Mouse (Mus musculus): ENCODE measurements around the gene Slc38a2. TPM values are rescaled to one million over a fixed set of nuclear protein-coding genes. Genes with fewer than 3 reads are reported as not detected.

The Slc38a2 gene
- total and polyA plus RNA-seq, 2 experiments from 2014 or later: 79.4 to 90.9 TPM

DNA sequence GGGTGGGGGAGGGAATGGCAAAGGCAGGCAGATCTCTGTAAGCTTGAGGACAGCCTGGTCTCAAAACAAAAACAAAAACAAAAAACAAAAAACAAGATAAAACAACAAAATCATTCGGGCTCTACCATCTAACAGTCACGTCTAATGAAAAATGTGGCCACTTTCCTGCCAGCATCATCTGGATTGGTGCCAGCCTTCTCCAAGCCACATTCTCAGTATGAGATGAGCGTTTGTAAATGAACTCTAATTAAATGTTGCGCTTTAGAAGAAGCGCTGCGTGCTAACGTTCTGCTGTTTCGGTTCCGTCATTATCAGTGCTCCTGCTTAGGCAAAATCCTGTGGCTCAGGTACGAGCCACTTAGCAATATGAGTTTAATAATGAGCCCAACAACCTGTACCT, 47.0 kb downstream of the Slc38a2 start:
- no peak for TF ChIP-seq CTCF (IDR thresholded peaks at IDR 0.05)
- H3K9ac ChIP-seq (replicated peaks; ENCODE audit: low read length, poor library complexity, severe bottlenecking): no peak overlapping the region
- whole genome bisulfite sequencing: 69% methylated on average over 10 of the region's 10 CpGs
- ATAC-seq (ENCODE audit: low FRiP score) (no peak), DNase-seq (ENCODE audit: low spot score) (peak; percentile 67)
- H3K27ac ChIP-seq (ENCODE audit: low read depth, low read length): no peak overlapping the region
- H3K4me1 ChIP-seq (ENCODE audit: insufficient read depth, low read length): no peaks in the 10 kb centered on the region
- no peaks in the 10 kb centered on the region for H3K27me3 ChIP-seq (ENCODE audit: insufficient read depth, low read length)
- no peak overlapping the region for H3K4me2 ChIP-seq (ENCODE audit: low read depth, low read length, poor library complexity, severe bottlenecking)
- no peaks in the 10 kb centered on the region for H3K36me3 ChIP-seq (ENCODE audit: insufficient read depth, low read length)
- no peaks in the 10 kb centered on the region for H3K9me3 ChIP-seq (ENCODE audit: low read length)
- H3K4me3 ChIP-seq (ENCODE audit: low read depth, low read length): no peak overlapping the region

DNA sequence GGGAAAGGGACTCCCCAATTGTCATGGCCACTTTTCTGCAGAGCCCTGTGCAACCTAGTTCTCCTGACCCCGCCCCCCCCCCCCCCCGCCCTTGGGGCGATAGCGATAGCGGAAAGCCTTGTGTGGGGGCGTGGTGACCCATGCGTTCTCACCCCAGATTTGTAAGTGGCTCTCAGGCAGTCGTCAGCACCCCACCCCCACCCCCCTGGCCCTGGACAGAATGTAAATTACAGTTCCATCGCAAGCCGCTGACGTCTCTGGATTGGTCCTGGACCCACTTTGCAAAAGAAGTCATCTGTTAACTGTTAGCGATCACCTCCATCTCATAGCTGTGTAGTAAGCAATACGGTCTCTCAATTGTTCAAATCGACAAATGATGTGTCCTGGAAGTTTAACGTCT, 52.2 kb downstream of the Slc38a2 start:
- H3K9me3 ChIP-seq (ENCODE audit: low read length): no peaks in the 10 kb centered on the region
- WGBS: 44% methylated on average over 15 of the region's 15 CpGs
- no peaks in the 10 kb centered on the region for H3K36me3 ChIP-seq (ENCODE audit: insufficient read depth, low read length)
- no peaks in the 10 kb centered on the region for H3K4me1 ChIP-seq (ENCODE audit: insufficient read depth, low read length)
- H3K4me2 ChIP-seq (ENCODE audit: low read depth, low read length, poor library complexity, severe bottlenecking): no peak overlapping the region
- TF ChIP-seq CTCF (IDR thresholded peaks at IDR 0.05): no peak
- H3K4me3 ChIP-seq (ENCODE audit: low read depth, low read length): no peak overlapping the region
- H3K9ac ChIP-seq (replicated peaks; ENCODE audit: low read length, poor library complexity, severe bottlenecking): no peak overlapping the region
- no peak for ATAC-seq (ENCODE audit: low FRiP score)
- H3K27me3 ChIP-seq (ENCODE audit: insufficient read depth, low read length): no peaks in the 10 kb centered on the region
- no peak for DNase-seq (ENCODE audit: low spot score)
- no peak overlapping the region for H3K27ac ChIP-seq (ENCODE audit: low read depth, low read length)

DNA sequence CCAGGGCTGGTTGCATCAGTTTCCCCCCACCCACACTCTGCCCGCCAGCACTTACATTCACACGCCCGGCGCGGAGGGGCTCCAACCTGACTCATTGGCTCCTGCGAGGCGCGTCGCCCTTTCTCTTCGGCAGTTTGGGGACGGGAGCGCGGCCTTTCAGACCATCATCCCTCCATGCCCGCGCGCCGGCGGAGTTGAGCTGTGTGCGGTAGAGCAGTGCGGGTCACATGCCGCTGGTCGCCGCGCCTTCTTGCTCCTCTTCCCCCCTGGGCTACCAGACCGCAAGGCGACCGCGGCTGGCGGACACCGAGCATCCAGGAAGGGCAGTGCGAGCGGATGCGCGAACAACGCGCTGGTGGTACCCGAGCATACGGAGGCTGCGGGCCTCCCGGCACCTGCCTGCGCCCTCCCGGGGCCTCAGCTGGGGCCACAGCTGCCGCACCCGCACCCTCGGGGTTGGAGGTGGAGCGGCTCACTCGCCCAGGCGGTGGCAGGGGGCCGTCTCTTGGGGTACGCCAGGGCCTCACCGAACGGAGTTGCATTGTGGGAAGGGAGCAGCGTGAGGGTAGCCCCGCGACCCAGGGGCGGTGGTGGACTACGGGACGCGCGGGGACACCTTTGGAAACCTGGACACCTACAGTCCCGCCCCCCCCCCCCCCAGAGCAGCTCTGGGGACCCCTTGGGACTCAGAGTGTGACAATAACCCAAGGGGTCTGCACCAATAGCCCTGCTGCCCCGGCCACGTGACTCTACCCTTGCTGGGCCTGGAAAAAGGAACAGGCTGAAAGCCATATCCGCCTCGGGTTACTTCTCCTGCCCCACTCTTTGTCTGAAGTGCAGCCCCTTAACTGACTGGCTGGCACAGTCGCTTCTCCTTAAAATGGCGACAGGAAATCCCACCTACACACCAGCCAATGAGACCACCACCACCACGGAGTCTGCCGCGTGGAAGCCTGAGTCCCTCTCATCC, 56.8 kb downstream of the Slc38a2 start, which contains the start of gene Slc38a1:
TSS of gene Slc38a1 (minus strand) at position 478 of the 970 bp plus-strand sequence.
- H3K27ac ChIP-seq (ENCODE audit: low read depth, low read length): peak within 1 kb of the TSS; percentile 100
- WGBS: under 1% methylated on average over 56 of the region's 70 CpGs

DNA sequence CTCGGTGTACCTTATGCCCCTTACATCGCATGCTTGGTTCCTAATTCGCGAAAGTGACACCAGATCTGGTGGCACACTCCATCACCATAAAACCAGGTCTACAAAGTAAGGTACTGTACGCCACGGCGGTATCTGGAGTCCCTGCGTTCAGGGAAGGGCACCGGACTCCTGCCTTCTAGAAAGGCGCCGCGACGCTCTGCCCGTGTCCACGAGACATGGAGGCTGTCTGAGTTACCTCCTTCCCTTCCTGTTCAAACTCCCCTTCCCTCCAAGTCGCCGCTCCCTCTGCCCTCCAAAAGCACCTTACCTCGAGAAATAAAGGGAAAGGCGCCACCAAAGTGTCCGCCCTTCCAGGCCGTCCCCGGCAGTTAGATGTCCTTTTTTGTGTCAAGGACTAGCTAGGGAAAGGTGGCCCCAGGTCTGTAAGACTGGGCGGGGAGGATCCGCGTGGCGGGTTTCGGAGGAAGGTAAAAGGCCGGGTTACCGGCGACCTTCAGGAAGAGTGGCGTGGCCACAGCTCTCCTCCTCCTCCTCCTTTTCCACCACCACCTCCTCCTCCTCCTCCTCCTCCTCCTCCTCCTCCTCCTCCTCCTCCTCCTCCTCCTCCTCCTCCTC, 57.6 kb downstream of the Slc38a2 start:
- Histone ChIP-seq H3K36me3 (ENCODE audit: insufficient read depth, low read length) (no peaks in the 10 kb centered on the region), H3K4me2 (ENCODE audit: low read depth, low read length, poor library complexity, severe bottlenecking) (peak overlapping the region; percentile 88), H3K9ac (replicated peaks; ENCODE audit: low read length, poor library complexity, severe bottlenecking) (peak overlapping the region; percentile 100), H3K9me3 (ENCODE audit: low read length) (no peaks in the 10 kb centered on the region), H3K4me1 (ENCODE audit: insufficient read depth, low read length) (peaks cover 16% of the 10 kb centered on the region), H3K27me3 (ENCODE audit: insufficient read depth, low read length) (no peaks in the 10 kb centered on the region), H3K4me3 (ENCODE audit: low read depth, low read length) (peak overlapping the region; percentile 82), H3K27ac (ENCODE audit: low read depth, low read length) (peak overlapping the region; percentile 100)
- no peak for ATAC-seq (ENCODE audit: low FRiP score)
- TF ChIP-seq CTCF (IDR thresholded peaks at IDR 0.05): no peak
- under 1% methylated on average over 31 of the region's 31 CpGs for WGBS
- DNase-seq (ENCODE audit: low spot score): peak; percentile 34

More for the DNA sequence above, 56.8 kb downstream of the Slc38a2 start, which contains the start of gene Slc38a1:
- H3K4me2 ChIP-seq (ENCODE audit: low read depth, low read length, poor library complexity, severe bottlenecking): peak within 1 kb of the TSS; percentile 88
- no peaks in the 10 kb centered on the region for H3K36me3 ChIP-seq (ENCODE audit: insufficient read depth, low read length)
- peak within 1 kb of the TSS; percentile 82 for H3K4me3 ChIP-seq (ENCODE audit: low read depth, low read length)
- H3K9me3 ChIP-seq (ENCODE audit: low read length): no peaks in the 10 kb centered on the region
- peaks cover 16% of the 10 kb centered on the region for H3K4me1 ChIP-seq (ENCODE audit: insufficient read depth, low read length)
- DNase-seq (ENCODE audit: low spot score) (peak; percentile 92), ATAC-seq (ENCODE audit: low FRiP score) (peak; percentile 75)
- peak within 1 kb of the TSS; percentile 100 for H3K9ac ChIP-seq (replicated peaks; ENCODE audit: low read length, poor library complexity, severe bottlenecking)
- H3K27me3 ChIP-seq (ENCODE audit: insufficient read depth, low read length): no peaks in the 10 kb centered on the region
- no peak for TF ChIP-seq CTCF (IDR thresholded peaks at IDR 0.05)

DNA sequence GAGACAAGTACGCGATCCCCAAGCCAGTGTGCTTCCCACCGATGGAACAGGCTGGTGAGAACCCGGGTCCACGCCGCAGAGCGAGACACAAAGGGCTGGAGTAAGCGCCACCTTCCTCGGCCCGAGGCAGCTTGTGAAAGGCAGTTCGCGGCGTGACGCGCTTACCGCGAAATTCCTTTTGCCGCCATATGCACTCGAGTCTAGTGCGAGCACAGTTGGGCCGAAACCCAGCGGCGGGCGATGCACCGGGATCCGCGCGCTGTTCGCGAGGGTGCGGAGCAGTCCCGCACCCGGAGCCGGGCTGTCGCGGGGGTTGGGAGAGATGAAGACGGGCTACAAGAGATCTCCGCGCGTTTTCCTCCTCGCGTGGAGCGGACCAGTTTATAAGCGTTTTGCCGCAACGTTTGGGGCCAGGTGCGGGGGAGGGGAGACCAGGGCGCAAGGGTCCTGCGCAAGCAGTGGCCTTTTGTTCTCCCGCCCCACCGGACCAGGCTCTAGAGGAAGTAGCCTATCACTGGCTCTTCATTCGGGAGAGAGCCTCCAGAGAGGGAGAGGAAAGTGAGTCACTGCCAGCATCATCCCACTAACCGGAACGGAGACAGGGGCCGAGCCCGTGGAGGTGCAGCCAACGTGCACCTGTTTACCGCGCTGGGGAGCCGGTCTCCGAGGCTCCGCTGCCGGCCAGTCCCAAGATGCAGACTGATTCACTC, 58.3 kb downstream of the Slc38a2 start:
- peak overlapping the region; percentile 100 for H3K9ac ChIP-seq (replicated peaks; ENCODE audit: low read length, poor library complexity, severe bottlenecking)
- H3K36me3 ChIP-seq (ENCODE audit: insufficient read depth, low read length): no peaks in the 10 kb centered on the region
- peak; percentile 85 for DNase-seq (ENCODE audit: low spot score)
- TF ChIP-seq CTCF (IDR thresholded peaks at IDR 0.05): no peak
- H3K4me1 ChIP-seq (ENCODE audit: insufficient read depth, low read length): peaks cover 16% of the 10 kb centered on the region
- WGBS: under 1% methylated on average over 63 of the region's 63 CpGs
- H3K4me3 ChIP-seq (ENCODE audit: low read depth, low read length): peak overlapping the region; percentile 82
- H3K27me3 ChIP-seq (ENCODE audit: insufficient read depth, low read length): no peaks in the 10 kb centered on the region
- H3K4me2 ChIP-seq (ENCODE audit: low read depth, low read length, poor library complexity, severe bottlenecking): peak overlapping the region; percentile 88
- H3K27ac ChIP-seq (ENCODE audit: low read depth, low read length): peak overlapping the region; percentile 100
- ATAC-seq (ENCODE audit: low FRiP score): peak; percentile 71
- no peaks in the 10 kb centered on the region for H3K9me3 ChIP-seq (ENCODE audit: low read length)
